Mouse (Mus musculus): ENCODE results near the gene Ccno. TPM values are rescaled to one million over a fixed set of nuclear protein-coding genes. Genes with fewer than 3 reads are reported as not detected.

The Ccno gene
- polyA plus RNA-seq, 1 experiment from 2014 or later: 5.2 TPM

DNA sequence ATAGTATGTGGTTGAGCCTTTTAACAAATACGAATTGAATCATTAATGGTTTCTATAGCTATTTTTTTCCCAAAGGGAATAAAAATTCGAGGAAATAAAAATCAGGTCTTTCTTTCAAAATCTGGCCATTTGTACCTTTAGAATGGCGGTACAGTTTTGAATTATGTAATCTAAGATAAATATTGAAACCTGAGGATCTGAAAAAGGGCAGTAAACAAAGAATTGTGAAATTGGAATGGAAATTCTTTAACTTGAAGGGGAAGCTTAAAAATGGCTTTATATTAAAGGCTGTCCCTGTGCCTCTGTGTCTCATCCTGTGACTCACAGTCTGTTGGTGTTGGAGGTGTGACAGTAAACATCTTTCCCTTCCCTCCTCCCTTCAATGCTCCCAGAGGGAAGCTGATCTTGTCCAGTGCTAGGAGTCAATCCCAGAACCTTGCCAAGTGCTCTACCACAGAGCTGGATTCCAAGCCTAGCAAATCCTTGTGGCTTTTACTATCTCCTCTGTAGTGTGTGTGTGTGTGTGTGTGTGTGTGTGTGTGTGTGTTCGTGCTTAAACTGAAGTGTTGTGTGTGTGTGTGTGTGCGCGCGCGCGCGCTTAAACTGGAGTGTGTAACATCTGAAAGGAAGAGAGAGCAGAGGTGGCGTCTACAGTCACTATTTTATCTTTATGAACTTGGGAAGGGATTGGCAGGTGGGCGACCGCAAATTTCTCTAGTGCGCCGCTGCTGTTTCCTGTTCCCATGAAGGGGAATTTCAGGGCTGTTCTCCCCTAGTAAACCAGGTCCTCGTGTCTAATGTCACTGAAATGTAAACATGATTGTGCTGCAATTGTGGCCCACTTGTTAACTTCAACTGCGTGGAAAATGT lies 35.9 kb downstream of the Ccno start:
- no peaks in the 10 kb centered on the region for H3K4me1 ChIP-seq (ENCODE audit: insufficient read depth)
- 0 out of 2 replicates have a peak overlapping the region, but pooled peaks have one; percentile 36 for H3K27ac ChIP-seq (ENCODE audit: low read depth)
- WGBS: 61% methylated on average over 17 of the region's 17 CpGs
- ATAC-seq (ENCODE audit: insufficient read depth): no peak
- no peaks in the 10 kb centered on the region for H3K9me3 ChIP-seq (ENCODE audit: low read depth, low read length)
- H3K4me3 ChIP-seq (ENCODE audit: low read depth, low read length): no peak overlapping the region
- H3K9ac ChIP-seq: no peak overlapping the region
- no peaks in the 10 kb centered on the region for H3K27me3 ChIP-seq (ENCODE audit: insufficient read depth, low read length)
- TF ChIP-seq CTCF (IDR thresholded peaks at IDR 0.05; ENCODE audit: low read depth): no peak
- no peak overlapping the region for H3K4me2 ChIP-seq
- H3K36me3 ChIP-seq (ENCODE audit: insufficient read depth): no peaks in the 10 kb centered on the region
- DNase-seq: no peak

- no peak for TF ChIP-seq CTCF (IDR thresholded peaks at IDR 0.05; ENCODE audit: low read depth)
- Histone ChIP-seq H3K9me3 (ENCODE audit: low read depth, low read length) (no peaks in the 10 kb centered on the region), H3K4me3 (ENCODE audit: low read depth, low read length) (peak overlapping the region; percentile 52), H3K27ac (ENCODE audit: low read depth) (no peak overlapping the region), H3K4me2 (peak overlapping the region; percentile 97), H3K27me3 (ENCODE audit: insufficient read depth, low read length) (peaks cover 38% of the 10 kb centered on the region), H3K9ac (0 out of 2 replicates have a peak overlapping the region, but pooled peaks have one; percentile 54), H3K4me1 (ENCODE audit: insufficient read depth) (no peaks in the 10 kb centered on the region), H3K36me3 (ENCODE audit: insufficient read depth) (no peaks in the 10 kb centered on the region)
- under 1% methylated on average over 7 of the region's 7 CpGs for WGBS
- no peak for DNase-seq
- ATAC-seq (ENCODE audit: insufficient read depth): 0 out of 2 replicates have a peak, but pooled peaks have one; percentile 2
Observed at GRCm38 (mm10) chr13:113031351-113031750, 43.7 kb downstream of the Ccno start.

- H3K27me3 ChIP-seq (ENCODE audit: insufficient read depth, low read length): peaks cover 38% of the 10 kb centered on the region
- peak; percentile 49 for ATAC-seq (ENCODE audit: insufficient read depth)
Observed at GRCm38 (mm10) chr13:113031792-113032571, 44.4 kb downstream of the Ccno start.

DNA sequence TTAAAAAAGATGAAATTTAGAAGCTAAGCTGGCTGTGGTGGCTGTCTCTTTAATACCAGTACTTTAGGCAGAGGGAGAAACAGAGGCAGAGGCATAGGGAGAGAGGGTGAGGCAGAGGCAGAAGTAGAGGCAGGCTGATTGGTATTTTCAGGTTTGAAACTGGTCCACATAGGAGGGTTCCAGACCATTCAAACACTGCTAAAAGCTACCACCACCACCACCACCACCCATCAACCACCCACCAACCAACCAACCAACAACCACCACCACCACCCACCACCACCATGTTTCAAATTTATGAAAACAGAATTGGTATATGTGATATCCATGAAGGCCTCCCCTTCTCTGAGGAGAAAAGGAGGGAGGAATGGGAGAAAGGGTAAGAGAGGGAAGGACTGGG lies 45.2 kb downstream of the Ccno start:
- ATAC-seq (ENCODE audit: insufficient read depth) (no peak), DNase-seq (no peak)
- Histone ChIP-seq H3K27me3 (ENCODE audit: insufficient read depth, low read length) (peaks cover 38% of the 10 kb centered on the region), H3K9me3 (ENCODE audit: low read depth, low read length) (no peaks in the 10 kb centered on the region), H3K9ac (no peak overlapping the region), H3K27ac (ENCODE audit: low read depth) (no peak overlapping the region), H3K4me1 (ENCODE audit: insufficient read depth) (no peaks in the 10 kb centered on the region), H3K4me2 (no peak overlapping the region; the same call in 1 of the 2 replicates), H3K36me3 (ENCODE audit: insufficient read depth) (no peaks in the 10 kb centered on the region), H3K4me3 (ENCODE audit: low read depth, low read length) (no peak overlapping the region)
- TF ChIP-seq CTCF (IDR thresholded peaks at IDR 0.05; ENCODE audit: low read depth): no peak

More at GRCm38 (mm10) chr13:113031792-113032571, 44.4 kb downstream of the Ccno start:
- 1% methylated on average over 40 of the region's 40 CpGs for WGBS
- Histone ChIP-seq H3K9ac (peak overlapping the region; percentile 54), H3K27ac (ENCODE audit: low read depth) (no peak overlapping the region), H3K4me1 (ENCODE audit: insufficient read depth) (no peaks in the 10 kb centered on the region), H3K9me3 (ENCODE audit: low read depth, low read length) (no peaks in the 10 kb centered on the region), H3K36me3 (ENCODE audit: insufficient read depth) (no peaks in the 10 kb centered on the region), H3K4me3 (ENCODE audit: low read depth, low read length) (peak overlapping the region; percentile 52), H3K4me2 (peak overlapping the region; percentile 97)
- peak; percentile 75 for DNase-seq
- TF ChIP-seq CTCF (IDR thresholded peaks at IDR 0.05; ENCODE audit: low read depth): no peak

- peak overlapping the region; percentile 44 for H3K9ac ChIP-seq
- no peak for TF ChIP-seq CTCF (IDR thresholded peaks at IDR 0.05; ENCODE audit: low read depth)
- peaks cover 38% of the 10 kb centered on the region for H3K27me3 ChIP-seq (ENCODE audit: insufficient read depth, low read length)
Observed at GRCm38 (mm10) chr13:113034271-113034886, 46.8 kb downstream of the Ccno start.

DNA sequence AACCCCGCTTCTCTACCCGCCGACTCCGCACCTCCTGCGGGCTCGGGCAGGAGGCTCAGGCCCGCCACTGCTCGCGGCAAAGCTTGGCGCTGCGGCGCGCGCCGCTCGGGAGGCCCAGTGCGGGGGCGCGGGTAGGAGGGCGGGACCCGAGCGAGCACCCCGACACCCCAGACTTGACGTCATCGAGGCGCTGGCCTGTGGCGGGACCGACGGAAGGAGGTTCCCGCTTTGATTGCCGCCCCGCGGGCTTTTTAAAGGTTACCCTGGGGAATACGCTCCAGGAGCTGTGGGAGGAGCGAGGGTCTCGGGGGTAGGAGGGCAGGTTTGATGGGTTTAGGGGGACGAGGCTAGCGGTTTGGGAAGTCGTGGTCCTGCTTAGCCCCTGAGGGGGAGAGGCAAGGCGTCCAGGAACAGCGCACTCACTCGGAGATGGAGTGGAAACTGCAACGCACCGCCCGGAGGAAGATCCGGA lies 47.4 kb downstream of the Ccno start, which contains the start of gene Cdc20b:
Gene Cdc20b (plus strand): TSS at position 162 of the 472 bp plus-strand sequence.
- DNase-seq: peak; percentile 72
- Histone ChIP-seq H3K27ac (ENCODE audit: low read depth) (no peak within 1 kb of the TSS), H3K4me1 (ENCODE audit: insufficient read depth) (no peaks in the 10 kb centered on the region), H3K9ac (peak within 1 kb of the TSS; percentile 44), H3K4me3 (ENCODE audit: low read depth, low read length) (peak within 1 kb of the TSS; percentile 56), H3K36me3 (ENCODE audit: insufficient read depth) (no peaks in the 10 kb centered on the region), H3K27me3 (ENCODE audit: insufficient read depth, low read length) (peaks cover 38% of the 10 kb centered on the region), H3K9me3 (ENCODE audit: low read depth, low read length) (no peaks in the 10 kb centered on the region), H3K4me2 (peak within 1 kb of the TSS; percentile 96)
- peak; percentile 36; the same call in 1 of the 2 replicates for ATAC-seq (ENCODE audit: insufficient read depth)
- under 1% methylated on average over 46 of the region's 46 CpGs for WGBS
- no peak for TF ChIP-seq CTCF (IDR thresholded peaks at IDR 0.05; ENCODE audit: low read depth)

More at GRCm38 (mm10) chr13:113034271-113034886, 46.8 kb downstream of the Ccno start:
- ATAC-seq (ENCODE audit: insufficient read depth): no peak
- Histone ChIP-seq H3K27ac (ENCODE audit: low read depth) (no peak overlapping the region), H3K4me2 (peak overlapping the region; percentile 96), H3K36me3 (ENCODE audit: insufficient read depth) (no peaks in the 10 kb centered on the region), H3K4me3 (ENCODE audit: low read depth, low read length) (peak overlapping the region; percentile 56), H3K9me3 (ENCODE audit: low read depth, low read length) (no peaks in the 10 kb centered on the region), H3K4me1 (ENCODE audit: insufficient read depth) (no peaks in the 10 kb centered on the region)
- under 1% methylated on average over 11 of the region's 11 CpGs for WGBS
- DNase-seq: peak; percentile 55

All from lung, embryonic 14.5 days (tissue).